Mouse (Mus musculus): ENCODE measurements at regions not wholly inside any gene's neighbourhood (a gene's known extent, or its start where the extent isn't known, plus 50 kb on each side); places are given as distances from the start of the nearest gene placed in this dataset.

GRCm38 (mm10) chr2:56025059-56025458, 589.3 kb downstream of the Kcnj3 start:
- H3K9ac ChIP-seq (ENCODE audit: low read depth, low read length) = no peak overlapping the region
- no peaks in the 10 kb centered on the region for H3K36me3 ChIP-seq (ENCODE audit: control insufficient read depth, insufficient read depth, low read length)
- H3K4me2 ChIP-seq (ENCODE audit: low read depth, low read length) = no peak overlapping the region
- H3K27me3 ChIP-seq (replicated peaks; ENCODE audit: control insufficient read depth, insufficient read depth, low read length) = no peaks in the 10 kb centered on the region
- no peaks in the 10 kb centered on the region for H3K9me3 ChIP-seq (ENCODE audit: control insufficient read depth, low read length)
- no peak overlapping the region for H3K4me3 ChIP-seq (ENCODE audit: low read depth, low read length)
- H3K27ac ChIP-seq (replicated peaks; ENCODE audit: low read depth, low read length) = no peak overlapping the region
- WGBS = 7% methylated on average over 5 of the region's 5 CpGs
- ATAC-seq (ENCODE audit: low read depth) (peak; percentile 55; the same call in 1 of the 2 replicates), DNase-seq (ENCODE audit: low spot score) (peak; percentile 81)
- no peaks in the 10 kb centered on the region for H3K4me1 ChIP-seq (ENCODE audit: control insufficient read depth, insufficient read depth, low read length)

GRCm38 (mm10) chr2:56028958-56029357, 593.2 kb downstream of the Kcnj3 start:
- H3K4me3 ChIP-seq (ENCODE audit: low read depth, low read length) = no peak overlapping the region
- DNase-seq (ENCODE audit: low spot score) (no peak), ATAC-seq (ENCODE audit: low read depth) (no peak)
- H3K4me1 ChIP-seq (ENCODE audit: control insufficient read depth, insufficient read depth, low read length) = no peaks in the 10 kb centered on the region
- H3K36me3 ChIP-seq (ENCODE audit: control insufficient read depth, insufficient read depth, low read length) = no peaks in the 10 kb centered on the region
- no peak overlapping the region for H3K27ac ChIP-seq (replicated peaks; ENCODE audit: low read depth, low read length)
- 77% methylated on average over 2 of the region's 2 CpGs for WGBS
- no peak overlapping the region for H3K4me2 ChIP-seq (ENCODE audit: low read depth, low read length)
- no peaks in the 10 kb centered on the region for H3K9me3 ChIP-seq (ENCODE audit: control insufficient read depth, low read length)
- no peaks in the 10 kb centered on the region for H3K27me3 ChIP-seq (replicated peaks; ENCODE audit: control insufficient read depth, insufficient read depth, low read length)
- no peak overlapping the region for H3K9ac ChIP-seq (ENCODE audit: low read depth, low read length)

Data from embryonic facial prominence, embryonic 14.5 days (tissue).